Mouse (Mus musculus): ENCODE results near the gene Sp9. TPM values are rescaled to one million over a fixed set of nuclear protein-coding genes. Genes with fewer than 3 reads are reported as not detected.

Gene Sp9
- polyA plus RNA-seq, 1 experiment from 2014 or later, result not detected

- Histone ChIP-seq H3K4me3 (ENCODE audit: low read depth, low read length) (no peak overlapping the region), H3K4me1 (ENCODE audit: insufficient read depth, low read depth, low read length) (peaks cover 11% of the 10 kb centered on the region; the same call in 1 of the 2 replicates), H3K27me3 (replicated peaks; ENCODE audit: insufficient read depth, low read length) (peaks cover 64% of the 10 kb centered on the region), H3K9ac (replicated peaks; ENCODE audit: low read depth) (no peak overlapping the region), H3K4me2 (replicated peaks; ENCODE audit: low read depth, low read length) (no peak overlapping the region), H3K9me3 (ENCODE audit: low read length) (no peaks in the 10 kb centered on the region), H3K36me3 (ENCODE audit: insufficient read depth, low read length) (no peaks in the 10 kb centered on the region), H3K27ac (ENCODE audit: low read length) (no peak overlapping the region)
- ATAC-seq (no peak), DNase-seq (ENCODE audit: low spot score) (no peak)
- 6% methylated on average over 18 of the region's 18 CpGs for WGBS
- TF ChIP-seq CTCF (IDR thresholded peaks at IDR 0.05) (no peak), EP300 (IDR thresholded peaks at IDR 0.05) (no peak)
Observed at GRCm38 (mm10) chr2:73277709-73278075, 6.0 kb downstream of the Sp9 start.

GRCm38 (mm10) chr2:73278131-73278854 lies 6.6 kb downstream of the Sp9 start:
- 3% methylated on average over 20 of the region's 20 CpGs for whole genome bisulfite sequencing
- ATAC-seq (peak; percentile 82), DNase-seq (ENCODE audit: low spot score) (peak; percentile 93)
- peaks cover 59% of the 10 kb centered on the region for H3K27me3 ChIP-seq (replicated peaks; ENCODE audit: insufficient read depth, low read length)
- H3K4me2 ChIP-seq (replicated peaks; ENCODE audit: low read depth, low read length), result no peak overlapping the region; the same call in 1 of the 2 replicates
- H3K4me3 ChIP-seq (ENCODE audit: low read depth, low read length), result no peak overlapping the region
- H3K9ac ChIP-seq (replicated peaks; ENCODE audit: low read depth), result no peak overlapping the region
- H3K36me3 ChIP-seq (ENCODE audit: insufficient read depth, low read length), result no peaks in the 10 kb centered on the region
- TF ChIP-seq EP300 (IDR thresholded peaks at IDR 0.05), result no peak
- peak; percentile 95 for TF ChIP-seq CTCF (IDR thresholded peaks at IDR 0.05)
- no peak overlapping the region for H3K27ac ChIP-seq (ENCODE audit: low read length)
- no peaks in the 10 kb centered on the region for H3K9me3 ChIP-seq (ENCODE audit: low read length)
- peaks cover 8% of the 10 kb centered on the region; the same call in 1 of the 2 replicates for H3K4me1 ChIP-seq (ENCODE audit: insufficient read depth, low read depth, low read length)

GRCm38 (mm10) chr2:73278869-73279268 lies 7.1 kb downstream of the Sp9 start:
- Histone ChIP-seq H3K9me3 (ENCODE audit: low read length) (no peaks in the 10 kb centered on the region), H3K9ac (replicated peaks; ENCODE audit: low read depth) (no peak overlapping the region), H3K27me3 (replicated peaks; ENCODE audit: insufficient read depth, low read length) (peaks cover 54% of the 10 kb centered on the region), H3K4me1 (ENCODE audit: insufficient read depth, low read depth, low read length) (peaks cover 3% of the 10 kb centered on the region; the same call in 1 of the 2 replicates), H3K4me2 (replicated peaks; ENCODE audit: low read depth, low read length) (no peak overlapping the region; the same call in 1 of the 2 replicates), H3K36me3 (ENCODE audit: insufficient read depth, low read length) (no peaks in the 10 kb centered on the region), H3K27ac (ENCODE audit: low read length) (no peak overlapping the region), H3K4me3 (ENCODE audit: low read depth, low read length) (no peak overlapping the region)
- ATAC-seq (peak; percentile 39), DNase-seq (ENCODE audit: low spot score) (peak; percentile 17)
- WGBS, result 2% methylated on average over 17 of the region's 17 CpGs
- TF ChIP-seq CTCF (IDR thresholded peaks at IDR 0.05) (no peak), EP300 (IDR thresholded peaks at IDR 0.05) (no peak)

DNA sequence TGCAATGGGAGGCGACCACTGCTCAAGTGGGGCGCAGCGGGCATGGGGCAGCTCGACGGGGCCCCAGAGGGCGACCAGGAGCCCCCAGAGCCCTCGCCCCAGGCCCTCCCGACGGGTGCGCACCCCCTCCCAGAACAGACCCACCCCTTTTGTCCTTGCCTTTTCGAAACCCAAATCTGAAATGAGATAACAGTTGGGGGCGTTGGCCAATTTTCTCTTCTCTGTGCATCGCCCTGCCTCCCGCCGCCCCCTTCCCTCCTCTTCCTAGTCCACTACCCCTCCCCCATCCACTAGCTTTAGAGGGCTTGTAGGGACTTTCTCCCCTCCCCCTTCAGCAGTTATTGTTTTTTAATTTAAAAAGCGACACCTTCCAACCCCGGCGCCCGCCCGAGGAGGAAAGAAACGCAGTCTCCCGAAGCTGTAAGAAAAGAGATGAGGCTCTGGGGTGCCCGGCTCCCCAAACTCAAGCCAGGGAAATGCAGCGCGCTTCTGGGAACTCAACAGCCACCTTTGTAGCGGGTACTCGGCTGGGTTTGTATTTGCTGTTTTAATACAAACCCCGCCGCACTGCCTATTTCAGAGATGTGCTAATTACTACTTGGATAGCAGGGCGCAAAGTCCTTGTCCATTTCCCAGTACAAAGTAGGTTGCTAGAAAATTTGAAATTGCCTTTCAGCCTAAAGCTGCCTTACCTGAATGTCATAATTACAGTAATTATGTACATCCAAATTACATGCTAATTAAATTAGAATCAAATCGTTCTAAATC lies 7.7 kb downstream of the Sp9 start:
- DNase-seq (ENCODE audit: low spot score), result no peak
- Histone ChIP-seq H3K27ac (ENCODE audit: low read length) (no peak overlapping the region), H3K9ac (replicated peaks; ENCODE audit: low read depth) (no peak overlapping the region), H3K4me2 (replicated peaks; ENCODE audit: low read depth, low read length) (no peak overlapping the region; the same call in 1 of the 2 replicates), H3K9me3 (ENCODE audit: low read length) (no peaks in the 10 kb centered on the region), H3K27me3 (replicated peaks; ENCODE audit: insufficient read depth, low read length) (peaks cover 51% of the 10 kb centered on the region), H3K4me3 (ENCODE audit: low read depth, low read length) (no peak overlapping the region), H3K36me3 (ENCODE audit: insufficient read depth, low read length) (no peaks in the 10 kb centered on the region), H3K4me1 (ENCODE audit: insufficient read depth, low read depth, low read length) (no peaks in the 10 kb centered on the region; the same call in 1 of the 2 replicates)
- ATAC-seq, result no peak
- TF ChIP-seq CTCF (IDR thresholded peaks at IDR 0.05) (no peak), EP300 (IDR thresholded peaks at IDR 0.05) (no peak)
- WGBS, result 3% methylated on average over 30 of the region's 31 CpGs

DNA sequence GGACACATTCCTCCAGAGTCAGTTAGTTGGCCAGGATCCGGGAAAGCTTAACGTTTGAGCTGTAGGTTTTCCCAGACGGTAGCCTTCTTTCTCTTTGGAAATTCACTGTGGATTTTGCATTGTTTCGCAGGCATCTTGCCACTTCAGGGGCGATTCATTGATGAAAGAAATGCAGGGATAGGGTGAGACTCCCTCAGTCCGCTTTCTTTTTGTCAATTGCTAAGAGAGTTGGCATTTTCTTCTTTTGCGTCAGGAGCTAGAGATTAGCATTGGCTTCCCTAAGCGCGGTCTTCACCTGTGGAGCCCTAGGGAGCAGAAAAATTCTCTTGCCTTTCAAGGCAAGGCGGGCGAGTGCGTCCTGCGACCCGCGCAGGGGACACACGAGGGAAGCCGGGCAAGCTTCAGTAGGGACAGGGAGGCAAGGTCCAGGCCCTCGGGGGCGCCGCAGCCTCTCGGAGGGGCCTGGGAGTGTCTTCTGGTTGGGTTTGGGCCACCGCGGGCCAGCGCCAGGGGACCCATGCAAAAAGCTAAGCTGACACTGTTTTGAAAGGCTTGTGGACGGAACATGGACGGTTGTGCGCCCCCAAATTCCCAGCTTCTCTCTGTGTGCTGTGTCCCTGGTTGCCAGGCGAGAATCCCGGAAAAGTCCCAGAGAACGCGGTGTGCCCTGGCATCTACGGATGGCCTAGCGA lies 8.8 kb downstream of the Sp9 start:
- H3K4me1 ChIP-seq (ENCODE audit: insufficient read depth, low read depth, low read length), result no peaks in the 10 kb centered on the region
- no peaks in the 10 kb centered on the region for H3K9me3 ChIP-seq (ENCODE audit: low read length)
- no peak for ATAC-seq
- WGBS, result 4% methylated on average over 33 of the region's 33 CpGs
- TF ChIP-seq EP300 (IDR thresholded peaks at IDR 0.05) (no peak), CTCF (IDR thresholded peaks at IDR 0.05) (no peak)
- H3K9ac ChIP-seq (replicated peaks; ENCODE audit: low read depth), result no peak overlapping the region
- H3K36me3 ChIP-seq (ENCODE audit: insufficient read depth, low read length), result no peaks in the 10 kb centered on the region
- peaks cover 48% of the 10 kb centered on the region for H3K27me3 ChIP-seq (replicated peaks; ENCODE audit: insufficient read depth, low read length)
- no peak overlapping the region for H3K27ac ChIP-seq (ENCODE audit: low read length)
- peak overlapping the region; percentile 20; the same call in 1 of the 2 replicates for H3K4me2 ChIP-seq (replicated peaks; ENCODE audit: low read depth, low read length)
- H3K4me3 ChIP-seq (ENCODE audit: low read depth, low read length), result peak overlapping the region; percentile 22; the same call in 1 of the 2 replicates
- peak; percentile 22 for DNase-seq (ENCODE audit: low spot score)

Data from lung, postnatal 0 days (tissue).